Mouse (Mus musculus): ENCODE data around the gene Cfap70. TPM values are rescaled to one million over a fixed set of nuclear protein-coding genes. Genes with fewer than 3 reads are reported as not detected.

The Cfap70 gene
- polyA plus RNA-seq, 1 experiment from 2014 or later = not detected

- Histone ChIP-seq H3K4me3 (ENCODE audit: low read depth, low read length) (no peak overlapping the region), H3K4me2 (replicated peaks; ENCODE audit: low read depth) (no peak overlapping the region), H3K9me3 (ENCODE audit: control insufficient read depth) (no peaks in the 10 kb centered on the region), H3K4me1 (replicated peaks; ENCODE audit: control insufficient read depth, insufficient read depth, low read length) (no peaks in the 10 kb centered on the region), H3K27me3 (replicated peaks; ENCODE audit: control insufficient read depth, insufficient read depth, low read length) (no peaks in the 10 kb centered on the region), H3K36me3 (ENCODE audit: control insufficient read depth, insufficient read depth) (no peaks in the 10 kb centered on the region), H3K9ac (ENCODE audit: low read depth, low read length) (no peak overlapping the region), H3K27ac (ENCODE audit: low read depth, low read length) (no peak overlapping the region)
- ATAC-seq = no peak
- TF ChIP-seq CTCF (IDR thresholded peaks at IDR 0.05; ENCODE audit: low read depth) = no peak
- 61% methylated on average over 6 of the region's 6 CpGs for WGBS
Observed at GRCm38 (mm10) chr14:20431726-20432125, 20.3 kb downstream of the Cfap70 start.

GRCm38 (mm10) chr14:20429833-20430232 is 22.2 kb downstream of the Cfap70 start:
- Histone ChIP-seq H3K9me3 (ENCODE audit: control insufficient read depth) (no peaks in the 10 kb centered on the region), H3K27ac (ENCODE audit: low read depth, low read length) (no peak overlapping the region), H3K9ac (ENCODE audit: low read depth, low read length) (no peak overlapping the region), H3K4me3 (ENCODE audit: low read depth, low read length) (no peak overlapping the region), H3K36me3 (ENCODE audit: control insufficient read depth, insufficient read depth) (no peaks in the 10 kb centered on the region), H3K4me1 (replicated peaks; ENCODE audit: control insufficient read depth, insufficient read depth, low read length) (no peaks in the 10 kb centered on the region), H3K27me3 (replicated peaks; ENCODE audit: control insufficient read depth, insufficient read depth, low read length) (no peaks in the 10 kb centered on the region), H3K4me2 (replicated peaks; ENCODE audit: low read depth) (no peak overlapping the region)
- TF ChIP-seq CTCF (IDR thresholded peaks at IDR 0.05; ENCODE audit: low read depth) = no peak
- no peak for ATAC-seq
- 62% methylated on average over 1 of the region's 1 CpGs for WGBS

GRCm38 (mm10) chr14:20428593-20428992 is 23.4 kb downstream of the Cfap70 start:
- H3K9ac ChIP-seq (ENCODE audit: low read depth, low read length) = no peak overlapping the region
- no peaks in the 10 kb centered on the region for H3K9me3 ChIP-seq (ENCODE audit: control insufficient read depth)
- no peak overlapping the region for H3K4me3 ChIP-seq (ENCODE audit: low read depth, low read length)
- no peak for ATAC-seq
- H3K27me3 ChIP-seq (replicated peaks; ENCODE audit: control insufficient read depth, insufficient read depth, low read length) = no peaks in the 10 kb centered on the region
- H3K36me3 ChIP-seq (ENCODE audit: control insufficient read depth, insufficient read depth) = no peaks in the 10 kb centered on the region
- no peaks in the 10 kb centered on the region for H3K4me1 ChIP-seq (replicated peaks; ENCODE audit: control insufficient read depth, insufficient read depth, low read length)
- TF ChIP-seq CTCF (IDR thresholded peaks at IDR 0.05; ENCODE audit: low read depth) = peak; percentile 40
- WGBS = 24% methylated on average over 1 of the region's 1 CpGs
- H3K4me2 ChIP-seq (replicated peaks; ENCODE audit: low read depth) = no peak overlapping the region
- no peak overlapping the region for H3K27ac ChIP-seq (ENCODE audit: low read depth, low read length)

DNA sequence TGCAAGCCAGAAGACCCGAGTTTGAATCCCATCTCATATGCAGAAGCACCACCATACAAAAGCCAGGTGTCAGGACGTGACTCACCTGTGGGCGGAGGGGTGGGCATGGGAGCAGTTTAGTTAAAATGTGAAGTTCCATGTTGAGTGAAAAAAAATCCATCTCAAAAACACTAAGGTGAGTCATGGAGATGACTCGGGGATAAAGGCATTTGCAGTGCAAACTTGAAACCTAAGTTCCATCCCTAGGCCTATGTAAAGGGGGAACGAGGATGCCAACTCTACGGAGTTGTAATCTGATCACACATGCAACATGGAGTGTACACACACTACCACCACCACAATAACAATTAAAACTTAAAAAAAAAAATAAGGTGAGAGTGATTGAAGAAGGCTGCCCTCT is 29.0 kb downstream of the Cfap70 start:
- H3K27ac ChIP-seq (ENCODE audit: low read depth, low read length) = no peak overlapping the region
- ATAC-seq = no peak
- no peak for TF ChIP-seq CTCF (IDR thresholded peaks at IDR 0.05; ENCODE audit: low read depth)
- H3K4me1 ChIP-seq (replicated peaks; ENCODE audit: control insufficient read depth, insufficient read depth, low read length) = no peaks in the 10 kb centered on the region
- H3K27me3 ChIP-seq (replicated peaks; ENCODE audit: control insufficient read depth, insufficient read depth, low read length) = no peaks in the 10 kb centered on the region
- H3K9ac ChIP-seq (ENCODE audit: low read depth, low read length) = no peak overlapping the region
- no peaks in the 10 kb centered on the region for H3K36me3 ChIP-seq (ENCODE audit: control insufficient read depth, insufficient read depth)
- 91% methylated on average over 6 of the region's 6 CpGs for WGBS
- no peak overlapping the region for H3K4me3 ChIP-seq (ENCODE audit: low read depth, low read length)
- no peak overlapping the region for H3K4me2 ChIP-seq (replicated peaks; ENCODE audit: low read depth)
- no peaks in the 10 kb centered on the region for H3K9me3 ChIP-seq (ENCODE audit: control insufficient read depth)

- 68% methylated on average over 7 of the region's 7 CpGs for WGBS
- no peak overlapping the region for H3K27ac ChIP-seq (ENCODE audit: low read depth, low read length)
- no peak overlapping the region for H3K4me2 ChIP-seq (replicated peaks; ENCODE audit: low read depth)
- no peak overlapping the region for H3K4me3 ChIP-seq (ENCODE audit: low read depth, low read length)
- H3K36me3 ChIP-seq (ENCODE audit: control insufficient read depth, insufficient read depth) = no peaks in the 10 kb centered on the region
- TF ChIP-seq CTCF (IDR thresholded peaks at IDR 0.05; ENCODE audit: low read depth) = no peak
- no peak for ATAC-seq
- no peaks in the 10 kb centered on the region for H3K4me1 ChIP-seq (replicated peaks; ENCODE audit: control insufficient read depth, insufficient read depth, low read length)
- no peak overlapping the region for H3K9ac ChIP-seq (ENCODE audit: low read depth, low read length)
- H3K9me3 ChIP-seq (ENCODE audit: control insufficient read depth) = no peaks in the 10 kb centered on the region
- H3K27me3 ChIP-seq (replicated peaks; ENCODE audit: control insufficient read depth, insufficient read depth, low read length) = no peaks in the 10 kb centered on the region
Observed at GRCm38 (mm10) chr14:20422257-20422656, 29.8 kb downstream of the Cfap70 start.

GRCm38 (mm10) chr14:20400071-20400470 is 52.0 kb downstream of the Cfap70 start:
- Histone ChIP-seq H3K27ac (ENCODE audit: low read depth, low read length) (no peak overlapping the region), H3K36me3 (ENCODE audit: control insufficient read depth, insufficient read depth) (no peaks in the 10 kb centered on the region), H3K4me3 (ENCODE audit: low read depth, low read length) (no peak overlapping the region), H3K9ac (ENCODE audit: low read depth, low read length) (no peak overlapping the region), H3K4me2 (replicated peaks; ENCODE audit: low read depth) (no peak overlapping the region), H3K27me3 (replicated peaks; ENCODE audit: control insufficient read depth, insufficient read depth, low read length) (no peaks in the 10 kb centered on the region), H3K9me3 (ENCODE audit: control insufficient read depth) (no peaks in the 10 kb centered on the region), H3K4me1 (replicated peaks; ENCODE audit: control insufficient read depth, insufficient read depth, low read length) (no peaks in the 10 kb centered on the region)
- no peak for ATAC-seq
- peak; percentile 76 for TF ChIP-seq CTCF (IDR thresholded peaks at IDR 0.05; ENCODE audit: low read depth)
- 41% methylated on average over 1 of the region's 1 CpGs for WGBS

GRCm38 (mm10) chr14:20398864-20399263 is 53.2 kb downstream of the Cfap70 start:
- H3K27me3 ChIP-seq (replicated peaks; ENCODE audit: control insufficient read depth, insufficient read depth, low read length) = no peaks in the 10 kb centered on the region
- TF ChIP-seq CTCF (IDR thresholded peaks at IDR 0.05; ENCODE audit: low read depth) = peak; percentile 57
- no peak overlapping the region for H3K27ac ChIP-seq (ENCODE audit: low read depth, low read length)
- H3K4me1 ChIP-seq (replicated peaks; ENCODE audit: control insufficient read depth, insufficient read depth, low read length) = no peaks in the 10 kb centered on the region
- WGBS = 41% methylated on average over 4 of the region's 4 CpGs
- H3K4me3 ChIP-seq (ENCODE audit: low read depth, low read length) = no peak overlapping the region
- no peak overlapping the region for H3K9ac ChIP-seq (ENCODE audit: low read depth, low read length)
- no peak for ATAC-seq
- H3K9me3 ChIP-seq (ENCODE audit: control insufficient read depth) = no peaks in the 10 kb centered on the region
- H3K36me3 ChIP-seq (ENCODE audit: control insufficient read depth, insufficient read depth) = no peaks in the 10 kb centered on the region
- H3K4me2 ChIP-seq (replicated peaks; ENCODE audit: low read depth) = no peak overlapping the region

Measured in intestine, postnatal 0 days (tissue).